Mouse (Mus musculus) limb, embryonic 11.5 days (tissue): ENCODE results near the gene Prkaca. TPM values are rescaled to one million over a fixed set of nuclear protein-coding genes. Genes with fewer than 3 reads are reported as not detected.

Experiments
- ATAC-seq: fragments of 200-750 bp; cut with Nextera tagmentation; 2 replicates; pipeline ENCODE4 v1.8.0; 2017; ENCODE audit warnings: low read depth; ENCODE audit not compliant: insufficient number of reproducible peaks, low FRiP score, low TSS enrichment
- DNase-seq: peaks from one replicate; pipeline ENCODE4 v3.0.0-alpha.2; 2015; ENCODE audit warnings: low spot score
- H3K27ac ChIP-seq: fragments of 300-500 bp; sonication (generic); replicated peaks from 2 replicates; pipeline ENCODE4 v1.5.1; 2014; ENCODE audit warnings: low read depth, mild to moderate bottlenecking, low read length
- H3K27me3 ChIP-seq: fragments of 300-500 bp; sonication (generic); 2 replicates; pipeline ENCODE4 v1.6.1; 2014; ENCODE audit warnings: mild to moderate bottlenecking, low read length, mixed read lengths; ENCODE audit not compliant: control insufficient read depth, insufficient read depth
- H3K36me3 ChIP-seq: fragments of 300-500 bp; sonication (generic); 2 replicates; pipeline ENCODE4 v1.6.1; 2014; ENCODE audit warnings: mild to moderate bottlenecking, low read length, moderate library complexity, mixed read lengths; ENCODE audit not compliant: control insufficient read depth, insufficient read depth
- H3K4me1 ChIP-seq: fragments of 300-500 bp; sonication (generic); 2 replicates; pipeline ENCODE4 v1.6.1; 2014; ENCODE audit warnings: low read length, mixed read lengths; ENCODE audit not compliant: control insufficient read depth, insufficient read depth
- H3K4me2 ChIP-seq: fragments of 300-500 bp; sonication (generic); 2 replicates; pipeline ENCODE4 v1.6.1; 2014; ENCODE audit warnings: low read depth, mild to moderate bottlenecking, moderate library complexity; ENCODE audit not compliant: severe bottlenecking
- H3K4me3 ChIP-seq: fragments of 300-500 bp; sonication (generic); 2 replicates; pipeline ENCODE4 v1.5.1; 2014; ENCODE audit warnings: low read depth, low read length
- H3K9ac ChIP-seq: fragments of 300-500 bp; sonication (generic); 2 replicates; pipeline ENCODE4 v1.6.1; 2014; ENCODE audit warnings: mild to moderate bottlenecking, low read length
- H3K9me3 ChIP-seq: fragments of 300-500 bp; sonication (generic); 2 replicates; pipeline ENCODE4 v1.6.1; 2016; ENCODE audit warnings: low read length; ENCODE audit not compliant: control insufficient read depth
- WGBS: fragments of 180-500 bp; shearing (Covaris S2); extraction: QIAGEN DNeasy Blood & Tissue Kit; methylation state at CpG from one replicate; pipeline ENCODE4 v1.1.7; 2014; 5-methylcytosine and 5-hydroxymethylcytosine counted together
- polyA plus RNA-seq: library from polyadenylated mRNA; unstranded; fragments of >200 nt; fragmentation: Nextera tagmentation; extraction: Ambion mirVana; gene quantifications from 2 replicates; pipeline ENCODE4 v1.2.1, GENCODE M21; 2014

Gene Prkaca
- polyA plus RNA-seq, 1 experiment from 2014 or later: 156 TPM

GRCm38 (mm10) chr8:84023085-84023484 lies 50.3 kb downstream of the Prkaca start:
- no peak overlapping the region for H3K27ac ChIP-seq
- H3K4me3 ChIP-seq: no peak overlapping the region
- no peak overlapping the region for H3K9ac ChIP-seq
- H3K9me3 ChIP-seq: no peaks in the 10 kb centered on the region
- no peak overlapping the region for H3K4me2 ChIP-seq
- H3K36me3 ChIP-seq: no peaks in the 10 kb centered on the region
- DNase-seq: no peak
- 20% methylated on average over 5 of the region's 5 CpGs for WGBS
- ATAC-seq: no peak
- 0 out of 2 replicates have a peak, but pooled peaks cover 9% of the 10 kb centered on the region for H3K4me1 ChIP-seq
- H3K27me3 ChIP-seq: peaks cover 38% of the 10 kb centered on the region

- H3K9me3 ChIP-seq: no peaks in the 10 kb centered on the region
- no peak overlapping the region for H3K4me3 ChIP-seq
- no peak overlapping the region for H3K9ac ChIP-seq
- ATAC-seq: no peak
- DNase-seq: no peak
- no peak overlapping the region for H3K4me2 ChIP-seq
- H3K36me3 ChIP-seq: no peaks in the 10 kb centered on the region
- H3K4me1 ChIP-seq: 0 out of 2 replicates have a peak, but pooled peaks cover 9% of the 10 kb centered on the region
- H3K27ac ChIP-seq: no peak overlapping the region
- WGBS: 79% methylated on average over 1 of the region's 1 CpGs
- peaks cover 42% of the 10 kb centered on the region for H3K27me3 ChIP-seq
These were observed 50.8 kb downstream of the Prkaca start for GRCm38 (mm10) chr8:84023631-84024030.

GRCm38 (mm10) chr8:84024171-84024570 lies 51.4 kb downstream of the Prkaca start:
- no peaks in the 10 kb centered on the region for H3K36me3 ChIP-seq

GRCm38 (mm10) chr8:84025863-84026262 lies 53.1 kb downstream of the Prkaca start:
- Histone ChIP-seq H3K4me1 (0 out of 2 replicates have a peak, but pooled peaks cover 9% of the 10 kb centered on the region), H3K27me3 (peaks cover 36% of the 10 kb centered on the region), H3K9me3 (no peaks in the 10 kb centered on the region), H3K36me3 (no peaks in the 10 kb centered on the region), H3K9ac (0 out of 2 replicates have a peak overlapping the region, but pooled peaks have one; percentile 9), H3K4me3 (peak overlapping the region; percentile 41), H3K27ac (no peak overlapping the region), H3K4me2 (peak overlapping the region; percentile 75)
- DNase-seq (peak; percentile 76), ATAC-seq (peak; percentile 72)
- WGBS: under 1% methylated on average over 41 of the region's 41 CpGs

More at GRCm38 (mm10) chr8:84024171-84024570, 51.4 kb downstream of the Prkaca start:
- 13% methylated on average over 10 of the region's 10 CpGs for WGBS
- ATAC-seq (no peak), DNase-seq (peak; percentile 79)
- no peak overlapping the region for H3K27ac ChIP-seq
- H3K9ac ChIP-seq: no peak overlapping the region
- peaks cover 42% of the 10 kb centered on the region for H3K27me3 ChIP-seq
- no peak overlapping the region for H3K4me3 ChIP-seq
- H3K4me2 ChIP-seq: no peak overlapping the region
- no peaks in the 10 kb centered on the region for H3K9me3 ChIP-seq
- 0 out of 2 replicates have a peak, but pooled peaks cover 9% of the 10 kb centered on the region for H3K4me1 ChIP-seq

- Histone ChIP-seq H3K9me3 (no peaks in the 10 kb centered on the region), H3K27me3 (peaks cover 27% of the 10 kb centered on the region), H3K36me3 (no peaks in the 10 kb centered on the region), H3K9ac (no peak overlapping the region), H3K4me3 (no peak overlapping the region), H3K4me2 (no peak overlapping the region), H3K27ac (no peak overlapping the region), H3K4me1 (0 out of 2 replicates have a peak, but pooled peaks cover 6% of the 10 kb centered on the region)
- DNase-seq (peak; percentile 34), ATAC-seq (no peak)
- 18% methylated on average over 10 of the region's 10 CpGs for WGBS
These were observed 54.7 kb downstream of the Prkaca start for GRCm38 (mm10) chr8:84027449-84027848.

GRCm38 (mm10) chr8:84029272-84029671 lies 56.5 kb downstream of the Prkaca start:
- DNase-seq (no peak), ATAC-seq (no peak)
- H3K4me2 ChIP-seq: no peak overlapping the region
- H3K27me3 ChIP-seq: peaks cover 27% of the 10 kb centered on the region
- no peaks in the 10 kb centered on the region for H3K9me3 ChIP-seq
- H3K4me1 ChIP-seq: 0 out of 2 replicates have a peak, but pooled peaks cover 2% of the 10 kb centered on the region
- H3K27ac ChIP-seq: no peak overlapping the region
- no peak overlapping the region for H3K4me3 ChIP-seq
- no peaks in the 10 kb centered on the region for H3K36me3 ChIP-seq
- 86% methylated on average over 5 of the region's 5 CpGs for WGBS
- no peak overlapping the region for H3K9ac ChIP-seq

GRCm38 (mm10) chr8:84032777-84033176 lies 60.0 kb downstream of the Prkaca start:
- DNase-seq: no peak
- 77% methylated on average over 4 of the region's 4 CpGs for WGBS
- peaks cover 5% of the 10 kb centered on the region for H3K27me3 ChIP-seq

GRCm38 (mm10) chr8:84038015-84038414 lies 65.2 kb downstream of the Prkaca start:
- Histone ChIP-seq H3K36me3 (no peaks in the 10 kb centered on the region; the same call in 1 of the 2 replicates), H3K4me1 (peaks cover 7% of the 10 kb centered on the region; the same call in 1 of the 2 replicates), H3K9ac (no peak overlapping the region), H3K9me3 (no peaks in the 10 kb centered on the region), H3K27ac (no peak overlapping the region), H3K4me2 (no peak overlapping the region), H3K27me3 (peaks cover 21% of the 10 kb centered on the region), H3K4me3 (no peak overlapping the region)
- 81% methylated on average over 5 of the region's 5 CpGs for WGBS
- DNase-seq (no peak), ATAC-seq (no peak)

More at GRCm38 (mm10) chr8:84032777-84033176, 60.0 kb downstream of the Prkaca start:
- Histone ChIP-seq H3K9me3 (no peaks in the 10 kb centered on the region), H3K9ac (no peak overlapping the region), H3K36me3 (no peaks in the 10 kb centered on the region), H3K4me2 (no peak overlapping the region), H3K4me3 (no peak overlapping the region), H3K27ac (no peak overlapping the region), H3K4me1 (no peaks in the 10 kb centered on the region)
- no peak for ATAC-seq

GRCm38 (mm10) chr8:84039050-84039449 lies 66.3 kb downstream of the Prkaca start:
- Histone ChIP-seq H3K9me3 (no peaks in the 10 kb centered on the region), H3K4me3 (no peak overlapping the region), H3K27ac (no peak overlapping the region), H3K4me1 (peaks cover 7% of the 10 kb centered on the region; the same call in 1 of the 2 replicates), H3K9ac (no peak overlapping the region), H3K4me2 (no peak overlapping the region), H3K27me3 (peaks cover 32% of the 10 kb centered on the region), H3K36me3 (no peaks in the 10 kb centered on the region; the same call in 1 of the 2 replicates)
- 6% methylated on average over 5 of the region's 5 CpGs for WGBS
- ATAC-seq (no peak), DNase-seq (peak; percentile 93)
